Mouse (Mus musculus) neural tube, embryonic 15.5 days (tissue): Measurements from ENCODE around the gene Chn2. TPM values are rescaled to one million over a fixed set of nuclear protein-coding genes. Genes with fewer than 3 reads are reported as not detected.

Experiments
- ATAC-seq: fragments of 200-750 bp; cut with Nextera tagmentation; 2 replicates; pipeline ENCODE4 v1.8.0; 2017; ENCODE audit warnings: mild to moderate bottlenecking, moderate TSS enrichment, moderate library complexity; ENCODE audit not compliant: low FRiP score
- H3K27ac ChIP-seq: fragments of 300-500 bp; sonication (generic); replicated peaks from 2 replicates; pipeline ENCODE4 v1.5.1; 2015; ENCODE audit warnings: mild to moderate bottlenecking, inconsistent platforms
- H3K27me3 ChIP-seq: fragments of 300-500 bp; sonication (generic); replicated peaks from 2 replicates; pipeline ENCODE4 v1.6.1; 2015; ENCODE audit warnings: inconsistent platforms
- H3K36me3 ChIP-seq: fragments of 300-500 bp; sonication (generic); 2 replicates; pipeline ENCODE4 v1.6.1; 2015; ENCODE audit warnings: inconsistent platforms
- H3K4me1 ChIP-seq: fragments of 300-500 bp; sonication (generic); 2 replicates; pipeline ENCODE4 v1.6.1; 2015; ENCODE audit warnings: inconsistent platforms
- H3K4me2 ChIP-seq: fragments of 300-500 bp; sonication (generic); 2 replicates; pipeline ENCODE4 v1.6.1; 2015; ENCODE audit warnings: inconsistent platforms, mild to moderate bottlenecking, moderate library complexity
- H3K4me3 ChIP-seq: fragments of 300-500 bp; sonication (generic); replicated peaks from 2 replicates; pipeline ENCODE4 v1.5.1; 2015; ENCODE audit warnings: mild to moderate bottlenecking, inconsistent platforms
- H3K9ac ChIP-seq: fragments of 300-500 bp; sonication (generic); replicated peaks from 2 replicates; pipeline ENCODE4 v1.6.1; 2015; ENCODE audit warnings: mild to moderate bottlenecking, inconsistent platforms
- H3K9me3 ChIP-seq: fragments of 300-500 bp; sonication (generic); replicated peaks from 2 replicates; pipeline ENCODE4 v1.6.1; 2016; ENCODE audit warnings: inconsistent platforms
- WGBS: fragments of 180-500 bp; shearing (Covaris S2); methylation state at CpG from one replicate; pipeline ENCODE4 v1.1.7; 2015; ENCODE audit warnings: mixed read lengths; 5-methylcytosine and 5-hydroxymethylcytosine counted together
- polyA plus RNA-seq: library from polyadenylated mRNA; unstranded; fragments of >200 nt; fragmentation: Nextera tagmentation; extraction: Ambion mirVana; gene quantifications from 2 replicates; pipeline ENCODE4 v1.2.1, GENCODE M21; 2015

The Chn2 gene
- polyA plus RNA-seq, 1 experiment from 2014 or later: 17.6 TPM

DNA sequence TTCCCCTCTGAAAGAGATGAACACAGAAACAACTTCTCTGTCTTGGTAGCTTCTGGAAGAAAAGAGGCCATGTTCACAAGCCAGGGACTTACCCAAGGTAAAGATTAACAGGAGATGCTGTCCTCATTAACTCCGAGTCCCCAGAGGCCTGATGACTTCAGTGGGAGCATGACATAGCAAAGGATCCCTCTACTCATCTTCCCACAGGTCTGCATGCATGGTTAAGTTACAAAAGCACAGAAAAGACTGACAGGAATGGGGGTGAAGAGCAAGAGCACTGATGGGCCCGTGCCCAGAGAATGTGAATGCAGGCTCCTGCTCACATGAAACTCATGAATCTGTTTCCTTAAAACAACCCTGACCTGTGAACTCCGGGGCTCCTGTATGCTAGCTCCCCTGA is 279.8 kb downstream of the Chn2 start:
- no peaks in the 10 kb centered on the region for H3K9me3 ChIP-seq
- 70% methylated on average over 3 of the region's 3 CpGs for WGBS
- no peak overlapping the region for H3K4me2 ChIP-seq
- H3K4me1 ChIP-seq: no peaks in the 10 kb centered on the region
- peaks cover 7% of the 10 kb centered on the region for H3K27me3 ChIP-seq
- no peak overlapping the region for H3K27ac ChIP-seq
- no peak overlapping the region for H3K9ac ChIP-seq
- H3K4me3 ChIP-seq: no peak overlapping the region
- no peak for ATAC-seq
- H3K36me3 ChIP-seq: no peaks in the 10 kb centered on the region

DNA sequence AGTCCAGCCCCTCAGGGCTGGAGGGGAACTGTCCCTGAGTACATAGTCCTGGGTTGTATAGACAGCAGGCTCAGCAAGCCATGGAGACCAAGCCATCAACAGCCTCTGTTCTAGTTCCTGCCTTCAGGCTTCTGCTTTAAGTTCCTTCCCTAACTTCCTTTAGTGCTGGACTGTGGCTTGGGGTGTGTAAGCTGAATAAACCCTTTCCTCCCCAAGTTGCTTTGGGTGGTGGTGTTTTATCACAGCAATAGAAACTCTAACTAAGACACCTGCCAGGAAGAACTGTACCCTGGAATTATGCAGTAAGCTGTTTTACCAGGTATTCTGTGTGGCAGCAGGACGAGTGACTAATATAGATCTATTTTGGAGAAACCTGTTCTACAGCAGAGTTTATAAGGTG is 280.9 kb downstream of the Chn2 start:
- 86% methylated on average over 1 of the region's 1 CpGs for WGBS
- H3K27ac ChIP-seq: no peak overlapping the region
- peaks cover 16% of the 10 kb centered on the region for H3K27me3 ChIP-seq
- H3K4me1 ChIP-seq: no peaks in the 10 kb centered on the region
- no peaks in the 10 kb centered on the region for H3K9me3 ChIP-seq
- no peaks in the 10 kb centered on the region for H3K36me3 ChIP-seq
- H3K9ac ChIP-seq: no peak overlapping the region
- no peak overlapping the region for H3K4me2 ChIP-seq
- ATAC-seq: no peak
- no peak overlapping the region for H3K4me3 ChIP-seq

DNA sequence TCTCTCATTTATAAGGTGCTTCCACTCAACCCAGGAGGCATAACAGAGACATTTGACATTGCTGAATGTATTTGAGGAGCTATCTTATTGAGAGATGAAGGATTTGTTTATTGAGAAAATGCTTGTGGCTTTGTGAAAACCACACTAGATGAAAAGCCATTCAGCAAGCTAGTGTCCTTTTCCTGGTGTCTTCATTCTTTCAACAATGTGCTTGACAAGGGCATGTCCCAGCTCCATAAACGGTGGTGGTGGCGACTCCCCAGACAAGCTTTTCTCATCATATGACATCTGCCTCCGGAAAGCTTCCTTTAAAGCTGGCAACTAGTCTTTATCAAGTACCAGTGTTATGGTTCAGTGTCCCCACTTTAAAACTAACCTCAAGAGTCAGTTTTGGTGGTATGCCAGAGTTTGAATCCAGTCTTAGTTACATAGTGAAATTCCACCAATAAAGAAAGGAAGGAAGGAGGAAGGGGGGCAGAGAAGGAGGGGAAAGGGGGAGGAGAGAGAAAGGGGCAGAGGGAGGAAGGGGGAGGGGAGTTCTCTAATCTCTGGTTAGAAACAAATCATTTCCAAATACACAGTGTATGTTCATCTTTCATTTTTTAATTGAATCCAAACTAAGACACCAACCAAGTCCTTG is 286.0 kb downstream of the Chn2 start, which contains the start of gene Prr15:
Gene Prr15 (plus strand): TSS at position 590 of the 640 bp plus-strand sequence.
- peak within 1 kb of the TSS; percentile 86 for H3K4me2 ChIP-seq
- H3K36me3 ChIP-seq: no peaks in the 10 kb centered on the region
- peak within 1 kb of the TSS; percentile 51 for H3K4me3 ChIP-seq
- WGBS: 63% methylated on average over 3 of the region's 3 CpGs
- H3K27ac ChIP-seq: no peak within 1 kb of the TSS
- no peak for ATAC-seq
- H3K27me3 ChIP-seq: peaks cover 62% of the 10 kb centered on the region
- peak within 1 kb of the TSS; percentile 37 for H3K9ac ChIP-seq
- H3K9me3 ChIP-seq: no peaks in the 10 kb centered on the region
- peaks cover 22% of the 10 kb centered on the region for H3K4me1 ChIP-seq

DNA sequence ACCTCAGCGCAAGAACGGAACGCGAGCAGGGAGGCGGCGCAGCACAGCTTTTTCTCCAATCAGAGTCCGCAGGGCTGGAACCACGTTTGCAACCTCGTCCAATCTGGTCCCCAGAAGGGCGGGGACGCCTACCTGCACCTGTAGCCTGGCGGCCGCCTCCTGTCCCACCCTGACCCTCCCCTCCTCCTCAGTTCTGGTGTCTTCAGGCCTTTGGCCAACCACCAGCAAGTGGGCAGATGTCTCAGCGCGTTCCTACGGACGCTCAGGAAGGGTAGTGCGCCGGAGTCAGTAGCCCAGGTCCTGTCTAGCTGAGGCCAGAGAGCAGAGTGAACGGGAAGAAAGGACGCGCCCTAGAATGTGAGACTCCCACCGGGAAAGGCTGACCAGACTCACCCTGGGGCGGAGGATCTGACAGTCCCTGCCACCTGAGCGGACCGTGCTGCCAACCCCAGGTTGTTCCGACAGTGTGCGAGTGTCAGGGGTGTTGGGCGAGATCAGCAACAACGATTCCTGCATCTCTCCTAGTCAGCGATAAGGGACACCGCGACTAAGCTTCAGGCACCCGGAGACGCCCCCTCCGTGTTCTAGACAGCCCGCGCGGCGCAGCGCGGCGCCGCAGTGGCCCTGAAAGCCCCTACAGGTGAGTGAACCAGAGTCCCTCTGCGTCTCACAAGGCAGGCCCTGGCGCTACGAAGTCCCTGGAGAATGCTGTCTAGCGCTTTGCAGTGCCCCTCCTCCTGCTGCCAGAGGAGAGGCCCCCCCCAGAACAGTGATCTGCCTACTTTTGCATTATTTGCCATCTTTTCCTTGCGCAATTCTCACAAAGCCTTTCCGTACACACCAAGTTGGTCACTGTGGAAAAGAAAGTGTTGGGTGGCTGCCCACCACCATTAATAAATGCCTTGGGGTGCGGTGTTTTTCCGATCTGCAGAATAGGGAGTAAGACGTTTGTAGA is 287.6 kb downstream of the Chn2 start:
- WGBS: under 1% methylated on average over 53 of the region's 53 CpGs
- no peaks in the 10 kb centered on the region for H3K9me3 ChIP-seq

DNA sequence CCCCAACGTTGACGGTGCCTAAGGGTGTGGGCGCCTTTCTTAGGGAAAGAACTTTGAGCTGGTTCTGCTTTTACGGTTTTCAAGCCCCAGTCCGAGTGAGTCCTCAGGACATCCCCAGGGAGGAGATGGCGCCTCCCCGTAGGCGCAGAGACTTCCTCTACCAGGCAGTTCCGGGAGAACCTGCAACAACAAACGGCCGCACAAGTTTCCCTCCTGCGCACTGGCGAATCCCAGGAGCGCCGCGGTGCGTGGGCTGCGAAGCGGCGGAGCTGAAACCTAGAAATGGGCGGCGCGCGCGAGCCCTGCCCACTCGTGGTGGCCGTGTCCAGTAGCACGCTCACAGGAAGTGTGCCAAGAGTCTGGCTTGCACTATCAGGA is 288.3 kb downstream of the Chn2 start:
- peak overlapping the region; percentile 34; the same call in 1 of the 2 replicates for H3K9ac ChIP-seq
- no peak overlapping the region for H3K27ac ChIP-seq
- H3K27me3 ChIP-seq: peaks cover 63% of the 10 kb centered on the region
- WGBS: under 1% methylated on average over 28 of the region's 28 CpGs
- H3K9me3 ChIP-seq: no peaks in the 10 kb centered on the region
- ATAC-seq: no peak
- peak overlapping the region; percentile 51 for H3K4me3 ChIP-seq
- H3K36me3 ChIP-seq: no peaks in the 10 kb centered on the region
- H3K4me1 ChIP-seq: peaks cover 30% of the 10 kb centered on the region
- H3K4me2 ChIP-seq: peak overlapping the region; percentile 86

More for the DNA sequence above, 287.6 kb downstream of the Chn2 start:
- H3K4me2 ChIP-seq: peak overlapping the region; percentile 86
- ATAC-seq: peak; percentile 89
- H3K27me3 ChIP-seq: peaks cover 66% of the 10 kb centered on the region
- H3K9ac ChIP-seq: peak overlapping the region; percentile 37
- no peaks in the 10 kb centered on the region for H3K36me3 ChIP-seq
- no peak overlapping the region for H3K27ac ChIP-seq
- H3K4me1 ChIP-seq: peaks cover 26% of the 10 kb centered on the region
- peak overlapping the region; percentile 51 for H3K4me3 ChIP-seq

DNA sequence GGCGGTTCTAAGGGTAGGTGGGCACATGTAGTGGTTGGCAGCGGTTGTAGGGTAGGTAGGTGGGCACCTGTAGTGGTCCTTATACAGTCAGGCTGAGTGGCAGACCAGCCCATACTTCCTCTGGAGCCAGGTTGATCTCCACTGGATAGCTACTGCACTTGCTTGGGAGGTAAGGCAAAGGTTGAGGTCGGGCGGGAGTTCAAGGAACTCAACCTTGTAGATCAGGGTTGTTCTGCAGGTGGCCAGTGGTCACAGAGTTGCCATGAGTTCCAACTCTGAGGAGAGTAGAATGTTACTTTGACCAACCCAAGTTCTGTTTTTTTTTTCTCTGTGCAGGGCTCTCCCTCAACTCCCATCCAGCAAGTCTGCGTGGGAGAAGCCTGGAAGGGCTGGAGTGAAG is 289.4 kb downstream of the Chn2 start:
- Histone ChIP-seq H3K9me3 (no peaks in the 10 kb centered on the region), H3K4me2 (no peak overlapping the region), H3K4me3 (no peak overlapping the region), H3K36me3 (no peaks in the 10 kb centered on the region), H3K4me1 (peaks cover 33% of the 10 kb centered on the region), H3K27ac (no peak overlapping the region), H3K27me3 (peaks cover 63% of the 10 kb centered on the region), H3K9ac (no peak overlapping the region)
- 92% methylated on average over 5 of the region's 5 CpGs for WGBS
- ATAC-seq: no peak

DNA sequence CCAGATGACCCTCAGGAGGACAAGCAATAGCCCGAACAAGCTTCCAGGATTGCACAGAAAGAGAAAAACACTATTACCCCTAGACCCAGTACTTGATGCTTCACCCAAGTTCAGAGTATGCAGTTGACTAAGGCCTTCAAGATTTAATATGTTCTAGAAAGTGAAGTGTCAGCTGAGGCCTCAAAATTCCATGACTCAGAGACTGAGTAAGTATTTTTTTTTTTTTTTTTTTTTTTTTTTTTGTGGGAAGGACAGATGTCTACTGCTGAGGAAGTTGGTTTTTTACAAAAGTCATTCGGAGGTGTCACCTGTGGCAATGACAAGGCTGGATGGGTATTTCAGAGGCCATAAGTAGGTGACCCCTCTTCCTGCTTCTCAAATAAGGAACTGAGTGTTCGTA is 290.2 kb downstream of the Chn2 start:
- no peak for ATAC-seq
- Histone ChIP-seq H3K36me3 (no peaks in the 10 kb centered on the region), H3K4me3 (no peak overlapping the region), H3K4me2 (no peak overlapping the region), H3K27me3 (peaks cover 55% of the 10 kb centered on the region), H3K4me1 (peaks cover 37% of the 10 kb centered on the region), H3K9me3 (no peaks in the 10 kb centered on the region), H3K9ac (no peak overlapping the region), H3K27ac (no peak overlapping the region)
- WGBS: 86% methylated on average over 3 of the region's 3 CpGs

DNA sequence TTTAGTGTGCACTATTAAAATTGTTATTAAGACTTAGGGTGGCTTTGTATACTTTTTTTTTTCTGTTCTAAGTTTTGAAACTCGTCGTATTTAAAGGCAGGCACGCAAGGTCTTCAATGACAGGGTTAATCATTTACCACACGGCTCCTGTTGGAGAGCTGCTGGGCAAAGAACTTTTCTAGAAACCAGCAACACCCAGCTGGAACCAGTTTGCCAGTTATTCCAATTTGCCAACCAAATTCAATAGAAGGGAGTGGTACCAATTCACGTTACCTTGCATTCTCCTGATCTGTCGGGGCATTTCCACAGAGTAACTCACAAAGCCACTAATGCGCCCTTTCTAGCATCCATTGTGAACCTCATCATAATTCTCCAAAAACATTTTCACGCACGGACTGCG is 290.8 kb downstream of the Chn2 start:
- peaks cover 53% of the 10 kb centered on the region for H3K27me3 ChIP-seq
- H3K27ac ChIP-seq: no peak overlapping the region
- H3K36me3 ChIP-seq: no peaks in the 10 kb centered on the region
- ATAC-seq: no peak
- H3K9me3 ChIP-seq: no peaks in the 10 kb centered on the region
- 45% methylated on average over 10 of the region's 10 CpGs for WGBS
- peaks cover 37% of the 10 kb centered on the region for H3K4me1 ChIP-seq
- H3K4me3 ChIP-seq: no peak overlapping the region
- H3K9ac ChIP-seq: no peak overlapping the region
- no peak overlapping the region for H3K4me2 ChIP-seq

DNA sequence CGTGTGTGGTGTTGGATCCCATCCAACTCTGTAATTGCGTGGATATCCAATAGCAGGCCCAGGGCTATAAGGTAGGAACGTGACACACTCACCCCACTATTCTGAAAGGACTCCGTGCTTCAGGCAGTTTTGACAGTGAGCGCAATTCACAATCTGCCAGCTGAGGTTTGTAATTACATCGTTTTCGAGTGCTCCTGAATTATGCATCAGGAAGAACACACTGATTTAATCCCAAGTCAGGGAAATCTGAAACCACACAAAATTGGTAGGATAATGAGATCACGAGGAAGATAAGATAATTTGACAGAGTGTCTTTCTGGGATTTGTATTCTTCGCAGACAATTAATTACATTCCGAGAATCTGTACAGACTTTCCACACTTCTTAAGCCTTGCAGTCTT is 292.4 kb downstream of the Chn2 start:
- WGBS: 14% methylated on average over 10 of the region's 10 CpGs
- no peaks in the 10 kb centered on the region for H3K36me3 ChIP-seq
- no peak overlapping the region for H3K27ac ChIP-seq
- H3K27me3 ChIP-seq: peaks cover 41% of the 10 kb centered on the region
- no peak overlapping the region for H3K9ac ChIP-seq
- H3K4me1 ChIP-seq: peaks cover 30% of the 10 kb centered on the region
- no peak overlapping the region for H3K4me3 ChIP-seq
- no peak for ATAC-seq
- H3K9me3 ChIP-seq: no peaks in the 10 kb centered on the region
- H3K4me2 ChIP-seq: no peak overlapping the region

DNA sequence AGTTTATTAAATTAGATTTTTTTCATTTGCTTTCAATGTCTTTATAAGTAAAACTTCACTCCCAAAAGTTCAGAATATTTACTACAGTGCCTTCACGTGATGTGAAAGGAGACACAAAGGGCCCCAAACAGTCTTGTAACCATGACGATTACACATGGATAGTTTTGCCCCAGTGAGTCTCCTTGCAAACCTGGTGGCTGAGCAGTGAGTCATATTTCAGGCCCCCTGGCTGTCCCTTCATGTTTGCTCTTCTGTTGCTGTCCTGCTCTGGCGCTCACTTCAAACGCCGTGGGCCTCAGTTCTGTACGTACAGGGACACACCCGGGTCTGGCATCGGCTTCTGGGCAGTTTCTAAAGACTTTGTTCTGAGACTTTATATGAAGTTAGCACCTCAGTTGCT is 292.8 kb downstream of the Chn2 start:
- no peaks in the 10 kb centered on the region for H3K36me3 ChIP-seq
- no peak overlapping the region for H3K27ac ChIP-seq
- H3K27me3 ChIP-seq: peaks cover 37% of the 10 kb centered on the region
- peaks cover 26% of the 10 kb centered on the region for H3K4me1 ChIP-seq
- H3K4me2 ChIP-seq: no peak overlapping the region
- H3K4me3 ChIP-seq: no peak overlapping the region
- no peak overlapping the region for H3K9ac ChIP-seq
- 10% methylated on average over 8 of the region's 8 CpGs for WGBS
- ATAC-seq: no peak
- H3K9me3 ChIP-seq: no peaks in the 10 kb centered on the region

DNA sequence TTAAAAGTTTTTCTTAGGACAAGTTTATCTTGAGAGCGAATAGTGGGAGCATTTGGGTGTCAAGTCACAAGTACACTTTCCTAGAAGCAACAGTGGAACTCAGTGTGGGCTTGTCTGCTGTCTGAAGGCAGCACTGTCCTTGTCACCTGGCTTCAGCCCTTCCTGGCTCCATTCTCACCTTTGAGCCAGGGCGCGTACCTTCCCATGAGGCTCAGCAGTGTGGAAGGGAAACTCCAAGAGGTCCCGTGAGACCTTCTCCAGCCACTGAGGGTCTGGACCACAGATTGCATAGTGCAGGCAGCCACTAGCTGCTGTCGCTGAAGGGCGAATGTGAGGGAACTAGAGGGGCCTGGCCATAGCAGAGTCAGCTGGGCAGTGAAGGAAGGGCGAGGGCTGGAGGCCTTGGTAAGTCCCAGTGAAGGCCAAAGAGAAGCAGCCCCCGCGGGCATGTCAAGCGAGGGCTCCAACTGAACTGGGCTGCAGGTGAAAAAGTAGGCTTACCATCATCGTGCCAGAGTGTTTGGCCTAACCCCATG is 293.8 kb downstream of the Chn2 start:
- 56% methylated on average over 11 of the region's 11 CpGs for WGBS
- ATAC-seq: no peak

More for the DNA sequence above, 293.8 kb downstream of the Chn2 start:
- Histone ChIP-seq H3K9ac (no peak overlapping the region), H3K9me3 (no peaks in the 10 kb centered on the region), H3K27me3 (peaks cover 27% of the 10 kb centered on the region), H3K4me1 (peaks cover 16% of the 10 kb centered on the region), H3K36me3 (no peaks in the 10 kb centered on the region), H3K27ac (no peak overlapping the region), H3K4me3 (no peak overlapping the region), H3K4me2 (no peak overlapping the region)
